Mouse (Mus musculus) testis, adult 2 months (tissue): ENCODE results near the gene Chd2. TPM values are rescaled to one million over a fixed set of nuclear protein-coding genes. Genes with fewer than 3 reads are reported as not detected.

ENCODE experiments used
- H3K27ac ChIP-seq: fragments of 200-500 bp; 2 replicates; pipeline ENCODE4 v1.5.1; 2012; ENCODE audit warnings: low read depth, low read length; ENCODE audit not compliant: control insufficient read depth, insufficient read depth
- H3K27me3 ChIP-seq: fragments of 200-500 bp; 2 replicates; pipeline ENCODE4 v1.6.1; 2012; ENCODE audit warnings: mild to moderate bottlenecking, low read length, moderate library complexity; ENCODE audit not compliant: control insufficient read depth, insufficient read depth
- H3K36me3 ChIP-seq: fragments of 200-500 bp; 2 replicates; pipeline ENCODE4 v1.6.1; 2012; ENCODE audit warnings: mild to moderate bottlenecking, low read length; ENCODE audit not compliant: control insufficient read depth, insufficient read depth
- H3K4me1 ChIP-seq: fragments of 200-500 bp; 2 replicates; pipeline ENCODE4 v1.6.1; 2012; ENCODE audit warnings: low read length; ENCODE audit not compliant: control insufficient read depth, insufficient read depth
- H3K4me3 ChIP-seq: fragments of 200-500 bp; 2 replicates; pipeline ENCODE4 v1.5.1; 2012; ENCODE audit warnings: low read depth, mild to moderate bottlenecking, low read length, moderate library complexity, mixed read lengths; ENCODE audit not compliant: control insufficient read depth
- CTCF ChIP-seq: fragments of 200-500 bp; IDR thresholded peaks from 2 replicates; pipeline ENCODE4 v1.5.1; 2012; ENCODE audit warnings: low read depth, mild to moderate bottlenecking, inconsistent platforms, low read length, moderate library complexity; ENCODE audit not compliant: control insufficient read depth, insufficient read depth, insufficient replicate concordance
- POLR2A ChIP-seq: fragments of 200-500 bp; IDR thresholded peaks from 2 replicates; pipeline ENCODE4 v1.6.1; 2012; ENCODE audit warnings: low read depth, mild to moderate bottlenecking, inconsistent platforms, low read length, moderate library complexity; ENCODE audit not compliant: control insufficient read depth
- polyA plus RNA-seq: library from polyadenylated mRNA; depleted of rRNA; stranded (reverse); fragments of >200 nt; gene quantifications from 2 replicates; pipeline ENCODE4 v1.2.3, GENCODE M21; 2012

The Chd2 gene
- polyA plus RNA-seq, 1 experiment: 20.6 TPM

DNA sequence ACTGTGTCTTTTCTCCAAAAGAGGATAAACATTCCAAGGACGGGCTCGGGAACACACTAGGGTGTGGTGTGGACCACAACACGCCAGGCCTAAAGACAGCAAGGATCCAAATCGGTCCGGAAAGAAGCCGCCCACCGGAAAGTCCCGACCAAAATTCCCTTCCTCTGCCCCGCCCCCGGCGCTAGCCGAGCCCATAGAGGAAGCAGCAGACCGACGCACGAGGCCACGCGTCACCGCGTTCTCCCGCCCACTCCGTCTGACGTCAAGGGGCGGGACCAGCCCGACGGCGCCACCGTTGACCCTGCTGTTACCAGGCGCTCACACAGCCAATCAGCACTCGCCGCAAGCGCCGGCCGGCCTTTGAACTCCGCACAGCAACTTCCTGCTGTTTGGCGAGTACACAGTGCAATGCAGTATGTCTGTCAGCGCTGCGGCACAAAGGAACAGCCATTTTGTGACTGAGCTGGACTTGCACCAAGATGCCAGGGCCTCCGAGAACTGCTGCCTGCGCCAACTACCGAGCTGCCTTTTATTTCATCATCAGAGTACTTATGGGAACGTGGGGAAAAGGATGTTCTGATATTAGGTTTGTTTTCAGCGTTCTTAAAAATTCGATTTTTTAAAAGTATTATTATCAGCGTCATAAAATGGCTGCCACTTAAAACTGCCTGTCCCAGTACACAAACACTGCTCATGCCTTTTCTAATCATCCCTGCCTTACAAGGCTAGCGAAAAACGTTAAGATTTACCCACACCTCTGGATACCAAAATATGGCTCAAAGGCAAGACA lies 3.8 kb downstream of the Chd2 start:
- no peaks in the 10 kb centered on the region for H3K27me3 ChIP-seq

DNA sequence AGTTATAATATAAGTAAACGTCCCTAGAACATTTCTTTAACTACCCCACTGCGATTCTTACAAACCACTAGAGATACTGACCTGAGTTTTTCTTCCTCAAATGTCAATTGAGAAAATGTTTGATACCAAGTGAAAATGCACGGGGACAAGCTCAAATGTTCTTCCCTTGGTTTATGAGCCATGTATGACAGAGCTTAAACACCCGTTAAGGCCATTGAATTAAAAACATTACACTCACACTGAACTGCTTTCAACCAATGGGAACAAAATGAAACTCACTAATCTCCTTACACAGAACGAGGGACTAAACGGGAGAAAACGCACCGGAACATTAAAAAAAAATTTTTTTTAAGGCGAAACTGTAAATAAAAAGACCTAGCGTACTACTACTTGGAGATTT lies 4.4 kb downstream of the Chd2 start:
- no peak for TF ChIP-seq POLR2A
- no peak for TF ChIP-seq CTCF
- peaks cover 6% of the 10 kb centered on the region; the same call in 1 of the 2 replicates for H3K4me1 ChIP-seq
- H3K27ac ChIP-seq: peak overlapping the region; percentile 81
- no peaks in the 10 kb centered on the region for H3K36me3 ChIP-seq
- H3K4me3 ChIP-seq: peak overlapping the region; percentile 85
- H3K27me3 ChIP-seq: no peaks in the 10 kb centered on the region

More for the DNA sequence above, 3.8 kb downstream of the Chd2 start:
- peaks cover 4% of the 10 kb centered on the region; the same call in 1 of the 2 replicates for H3K4me1 ChIP-seq
- H3K4me3 ChIP-seq: peak overlapping the region; percentile 85
- peak; percentile 18; the same call in 1 of the 2 replicates for TF ChIP-seq CTCF
- peak; percentile 95 for TF ChIP-seq POLR2A
- H3K27ac ChIP-seq: peak overlapping the region; percentile 88
- H3K36me3 ChIP-seq: no peaks in the 10 kb centered on the region

DNA sequence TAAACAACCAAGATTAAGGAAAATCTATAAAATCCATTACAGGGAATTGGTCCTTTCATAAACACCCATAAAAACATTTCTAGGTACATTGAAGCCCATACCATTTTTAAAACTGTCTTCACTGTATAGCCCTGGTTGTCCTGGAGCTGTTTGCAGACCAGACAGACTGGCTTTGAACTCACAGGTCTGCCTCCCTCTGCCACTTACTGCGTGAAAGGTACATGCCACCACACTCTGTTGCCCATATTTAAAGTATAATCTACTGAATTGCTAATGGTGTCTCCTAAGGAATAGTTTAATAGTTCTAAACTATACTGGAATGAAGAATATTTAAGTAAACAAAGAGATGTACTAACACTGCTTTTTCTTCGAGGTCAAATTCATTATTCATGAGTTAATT lies 5.1 kb downstream of the Chd2 start:
- TF ChIP-seq POLR2A: no peak
- Histone ChIP-seq H3K4me3 (peak overlapping the region; percentile 47), H3K27ac (no peak overlapping the region), H3K27me3 (no peaks in the 10 kb centered on the region), H3K36me3 (no peaks in the 10 kb centered on the region), H3K4me1 (peaks cover 6% of the 10 kb centered on the region; the same call in 1 of the 2 replicates)

DNA sequence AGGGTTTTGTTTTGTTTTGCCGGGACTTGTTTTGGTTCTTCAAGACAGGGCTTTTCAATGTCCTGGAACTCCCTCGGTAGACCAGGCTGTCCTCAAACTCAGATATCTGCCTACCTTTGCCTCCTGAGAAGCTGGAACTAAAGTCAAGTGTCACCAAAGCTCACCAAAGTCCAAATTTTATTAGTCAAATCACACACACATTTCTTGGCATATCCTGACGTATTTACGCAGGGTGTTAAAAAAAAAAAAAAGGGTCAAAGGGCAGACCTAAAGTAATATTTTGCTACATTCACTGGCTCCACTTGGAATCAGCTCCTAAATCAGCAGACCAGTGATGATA lies 5.8 kb downstream of the Chd2 start:
- Histone ChIP-seq H3K27me3 (no peaks in the 10 kb centered on the region), H3K27ac (no peak overlapping the region; the same call in 1 of the 2 replicates), H3K36me3 (no peaks in the 10 kb centered on the region), H3K4me3 (peak overlapping the region; percentile 29; the same call in 1 of the 2 replicates), H3K4me1 (peaks cover 5% of the 10 kb centered on the region)
- TF ChIP-seq CTCF (no peak), POLR2A (no peak)

DNA sequence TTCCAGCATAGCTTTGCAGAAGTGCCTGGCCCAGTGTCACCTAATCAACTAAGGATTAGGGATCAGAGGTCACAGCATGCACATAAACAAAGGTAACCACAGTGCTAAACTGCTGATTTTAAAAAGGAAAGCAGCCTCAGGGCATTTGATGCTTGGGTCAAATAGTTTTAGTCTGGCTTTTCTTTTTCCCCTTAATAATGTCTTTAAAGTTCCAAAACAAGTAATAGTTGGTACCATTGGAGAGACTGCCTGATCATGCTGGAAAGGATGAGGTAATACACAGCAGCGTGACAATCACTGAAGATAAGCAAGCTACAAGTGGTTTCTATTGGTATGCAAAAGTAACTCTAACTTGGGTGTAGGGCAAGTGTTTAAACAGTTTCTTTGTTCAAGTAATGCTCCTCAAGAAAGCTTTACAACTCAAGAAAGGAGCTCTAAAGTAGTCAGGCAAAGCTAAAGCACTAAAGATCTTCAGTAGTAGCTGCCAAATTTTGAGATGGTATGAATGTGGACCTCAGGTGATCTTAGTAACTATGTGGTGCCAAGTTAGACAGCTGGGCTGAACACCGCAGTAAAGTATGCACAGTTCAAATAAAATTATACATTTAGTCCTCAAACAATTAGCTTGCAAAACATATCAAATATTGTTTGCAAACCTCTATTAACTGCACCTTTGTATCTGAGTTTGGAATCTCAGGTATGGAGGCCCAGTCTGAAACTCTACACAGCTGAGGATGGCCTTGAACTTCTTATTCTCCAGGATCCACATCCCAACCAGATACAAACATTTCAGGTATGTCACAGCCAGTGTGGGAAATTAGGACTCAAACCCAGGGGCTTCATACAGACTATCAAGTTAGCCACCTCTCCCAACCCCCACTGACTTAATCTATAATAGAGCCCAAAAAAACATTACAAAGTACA lies 6.4 kb downstream of the Chd2 start:
- H3K27me3 ChIP-seq: no peaks in the 10 kb centered on the region
- no peaks in the 10 kb centered on the region for H3K36me3 ChIP-seq
- TF ChIP-seq CTCF (no peak), POLR2A (no peak)
- peaks cover 8% of the 10 kb centered on the region for H3K4me1 ChIP-seq
- peak overlapping the region; percentile 29; the same call in 1 of the 2 replicates for H3K4me3 ChIP-seq
- H3K27ac ChIP-seq: no peak overlapping the region; the same call in 1 of the 2 replicates

DNA sequence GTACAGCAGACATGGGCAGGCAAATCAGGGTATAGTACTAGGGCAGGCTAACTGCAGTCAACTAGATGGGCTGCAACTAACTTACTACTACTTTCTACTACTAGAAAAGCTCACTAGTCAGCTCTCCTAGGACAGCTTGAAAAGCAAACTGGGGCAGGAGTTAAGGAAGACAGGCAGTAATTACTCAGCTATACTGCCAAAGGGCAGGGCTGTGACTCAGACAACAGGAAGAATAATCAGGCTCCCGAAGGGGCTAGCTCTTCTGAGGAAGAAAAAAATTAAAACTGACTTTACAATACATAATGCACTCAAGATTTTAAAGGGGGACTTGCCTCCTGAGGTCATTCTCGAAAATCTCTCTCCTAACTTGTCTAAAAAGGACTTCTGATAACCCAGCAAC lies 8.2 kb downstream of the Chd2 start:
- peaks cover 8% of the 10 kb centered on the region for H3K4me1 ChIP-seq
- H3K27me3 ChIP-seq: no peaks in the 10 kb centered on the region
- H3K4me3 ChIP-seq: no peak overlapping the region
- TF ChIP-seq CTCF: no peak
- TF ChIP-seq POLR2A: no peak
- no peaks in the 10 kb centered on the region for H3K36me3 ChIP-seq
- H3K27ac ChIP-seq: 0 out of 2 replicates have a peak overlapping the region, but pooled peaks have one; percentile 0

DNA sequence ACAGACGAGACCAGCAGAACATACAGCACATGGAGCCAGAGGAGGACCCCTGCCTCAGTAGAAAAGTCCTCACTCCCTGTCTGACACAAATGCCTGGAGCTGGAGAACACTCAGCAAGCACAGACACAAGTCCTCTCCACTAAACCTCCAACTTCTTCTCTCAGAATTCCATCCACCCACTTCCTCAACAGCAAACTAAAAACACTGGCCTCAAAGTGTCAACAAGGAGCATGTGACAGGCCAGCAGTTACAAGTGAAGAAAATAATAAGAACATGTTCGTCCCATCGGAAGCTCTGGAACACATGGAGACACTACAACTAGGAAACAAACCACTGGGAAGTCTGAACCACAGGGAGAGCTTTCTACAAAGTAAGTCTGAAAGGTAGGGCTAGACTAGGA lies 8.7 kb downstream of the Chd2 start:
- H3K4me3 ChIP-seq: no peak overlapping the region
- H3K4me1 ChIP-seq: peaks cover 8% of the 10 kb centered on the region
- H3K27me3 ChIP-seq: no peaks in the 10 kb centered on the region
- peak overlapping the region; percentile 0 for H3K27ac ChIP-seq
- no peaks in the 10 kb centered on the region for H3K36me3 ChIP-seq
- TF ChIP-seq POLR2A (no peak), CTCF (no peak)
